Mouse (Mus musculus) embryonic fibroblast, embryonic 13.5 days (primary cell): ENCODE results near the gene Crx. TPM values are rescaled to one million over a fixed set of nuclear protein-coding genes. Genes with fewer than 3 reads are reported as not detected.
"Not testable (repeated sequence)": the region's sequence is repeated elsewhere in the genome, so short reads cannot be mapped to it uniquely, and the experiment has no call there.

Experiments
- H3K27ac ChIP-seq: 2 replicates; pipeline ENCODE4 v1.5.1; 2012; ENCODE audit warnings: low read length, control low read depth, inconsistent platforms; ENCODE audit not compliant: insufficient read depth
- H3K4me1 ChIP-seq: 2 replicates; pipeline ENCODE4 v1.6.1; 2011; ENCODE audit warnings: low read length; ENCODE audit not compliant: control insufficient read depth, insufficient read depth
- H3K4me3 ChIP-seq: 2 replicates; pipeline ENCODE4 v1.5.1; 2011; ENCODE audit warnings: mild to moderate bottlenecking, control low read depth, low read length; ENCODE audit not compliant: insufficient read depth
- CTCF ChIP-seq: IDR thresholded peaks from 2 replicates; pipeline ENCODE4 v1.5.1; 2011; ENCODE audit warnings: mild to moderate bottlenecking, control low read depth, low read length, moderate library complexity, borderline replicate concordance; ENCODE audit not compliant: insufficient read depth
- POLR2A ChIP-seq: IDR thresholded peaks from 2 replicates; pipeline ENCODE4 v1.6.1; 2011; ENCODE audit warnings: low read depth, mild to moderate bottlenecking, control low read depth, low read length, moderate library complexity
- polyA plus RNA-seq: library from polyadenylated mRNA; stranded (reverse); fragments of >200 nt; gene quantifications from 2 replicates; pipeline ENCODE4 v1.2.4, GENCODE M21; 2011; ENCODE audit warnings: low read depth; ENCODE audit not compliant: missing spikeins, insufficient read length

Gene Crx
- polyA plus RNA-seq: not detected in 2 replicates

DNA sequence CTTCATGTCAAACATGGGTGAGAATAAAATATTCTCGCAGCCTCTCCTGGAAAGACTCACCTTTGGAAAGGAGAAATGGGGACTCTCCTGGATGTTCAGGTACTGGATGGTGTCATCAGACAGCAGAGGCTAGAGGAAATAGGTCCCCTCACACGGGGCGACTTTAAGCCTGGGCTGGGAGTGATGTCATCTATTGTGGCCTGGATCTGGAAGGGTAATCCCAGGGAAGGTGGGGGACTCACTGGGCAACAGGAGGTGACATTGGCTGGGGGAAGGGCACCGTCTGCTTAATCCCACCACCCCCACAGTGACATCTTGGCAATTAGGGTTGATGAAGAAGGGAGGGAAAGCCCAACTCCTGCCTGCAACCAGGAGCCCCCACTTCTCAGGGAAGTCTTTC is at the start of gene Crx:
Crx (minus strand) TSS at position 213 of the 400 bp plus-strand sequence.
- Histone ChIP-seq H3K4me1 (no peaks in the 10 kb centered on the region), H3K27ac (no peak within 1 kb of the TSS)
- TF ChIP-seq POLR2A: no peak
- TF ChIP-seq CTCF: no peak

GRCm38 (mm10) chr7:15922220-15922773 is 42.5 kb upstream of the Crx start, which contains the start of gene Selenow:
Gene Selenow, minus strand, starts transcription at chr7:15922402.
- peak within 1 kb of the TSS; percentile 45 for H3K27ac ChIP-seq
- peak within 1 kb of the TSS; percentile 73 for H3K4me3 ChIP-seq
- TF ChIP-seq POLR2A: peak; percentile 99
- no peak for TF ChIP-seq CTCF
- H3K4me1 ChIP-seq: peaks cover 3% of the 10 kb centered on the region

More for the DNA sequence above, at the start of gene Crx:
- no peak within 1 kb of the TSS for H3K4me3 ChIP-seq

- H3K27ac ChIP-seq: peak overlapping the region; percentile 45
These were observed 42.0 kb upstream of the Crx start for GRCm38 (mm10) chr7:15921796-15922195.

GRCm38 (mm10) chr7:15920645-15921190 is 41.0 kb upstream of the Crx start:
- Histone ChIP-seq H3K27ac (no peak overlapping the region), H3K4me3 (peak overlapping the region; percentile 73), H3K4me1 (peaks cover 3% of the 10 kb centered on the region)
- TF ChIP-seq POLR2A: no peak

More at GRCm38 (mm10) chr7:15921796-15922195, 42.0 kb upstream of the Crx start:
- TF ChIP-seq POLR2A: no peak
- no peak for TF ChIP-seq CTCF
- H3K4me3 ChIP-seq: peak overlapping the region; percentile 73
- peaks cover 3% of the 10 kb centered on the region for H3K4me1 ChIP-seq

DNA sequence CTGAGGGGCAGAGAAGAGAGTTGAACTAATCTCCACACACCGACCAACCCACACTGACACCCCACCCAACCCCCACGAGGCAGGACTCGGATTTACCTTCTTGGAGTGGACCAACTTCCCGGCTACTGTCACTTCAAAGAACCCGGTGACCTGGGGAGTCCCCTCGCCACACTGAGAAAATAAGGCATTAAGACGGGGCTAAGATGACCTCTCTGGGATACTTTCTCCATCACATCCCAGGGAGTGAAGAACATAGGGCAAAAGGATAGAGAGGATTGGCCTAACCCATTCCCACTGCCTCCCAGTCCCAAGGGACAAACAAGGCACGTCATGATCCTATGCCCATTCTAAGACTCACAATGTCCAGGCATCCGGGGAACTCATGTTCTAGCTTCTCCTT is 40.2 kb upstream of the Crx start:
- H3K4me1 ChIP-seq: peaks cover 3% of the 10 kb centered on the region
- H3K27ac ChIP-seq: no peak overlapping the region
- TF ChIP-seq CTCF: no peak
- H3K4me3 ChIP-seq: peak overlapping the region; percentile 73; the same call in 1 of the 2 replicates

DNA sequence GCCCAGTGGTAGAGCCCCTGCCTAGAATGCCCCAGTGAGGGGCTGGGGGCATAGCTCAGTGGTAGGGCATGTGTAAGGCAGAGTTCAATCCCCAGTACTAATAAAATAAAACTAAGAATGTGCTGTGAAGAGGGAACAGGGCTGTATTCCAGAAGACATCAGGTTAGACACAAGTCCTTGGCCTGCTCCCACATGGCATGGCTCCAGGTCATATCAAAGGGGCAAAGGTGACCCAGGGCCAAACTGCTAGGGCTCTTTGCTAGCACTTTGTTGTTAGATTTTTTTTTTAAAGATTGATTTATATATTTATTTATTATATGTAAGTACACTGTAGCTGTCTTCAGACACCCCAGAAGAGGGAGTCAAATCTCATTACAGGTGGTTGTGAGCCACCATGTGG is 38.6 kb upstream of the Crx start:
- Histone ChIP-seq H3K4me1 (peaks cover 3% of the 10 kb centered on the region), H3K4me3 (no peak overlapping the region), H3K27ac (no peak overlapping the region)
- TF ChIP-seq CTCF: no peak
- TF ChIP-seq POLR2A: no peak

GRCm38 (mm10) chr7:15916996-15917395 is 37.2 kb upstream of the Crx start:
- peaks cover 3% of the 10 kb centered on the region for H3K4me1 ChIP-seq
- H3K4me3 ChIP-seq: no peak overlapping the region
- no peak for TF ChIP-seq POLR2A
- no peak for TF ChIP-seq CTCF

GRCm38 (mm10) chr7:15916134-15916723 is 36.5 kb upstream of the Crx start:
- Histone ChIP-seq H3K4me3 (no peak overlapping the region), H3K4me1 (peaks cover 3% of the 10 kb centered on the region), H3K27ac (no peak overlapping the region)
- no peak for TF ChIP-seq POLR2A
- no peak for TF ChIP-seq CTCF

More at GRCm38 (mm10) chr7:15916996-15917395, 37.2 kb upstream of the Crx start:
- no peak overlapping the region for H3K27ac ChIP-seq

GRCm38 (mm10) chr7:15915695-15916094 is 35.9 kb upstream of the Crx start:
- H3K4me3 ChIP-seq, H3K27ac ChIP-seq, H3K4me1 ChIP-seq: not testable (repeated sequence)

DNA sequence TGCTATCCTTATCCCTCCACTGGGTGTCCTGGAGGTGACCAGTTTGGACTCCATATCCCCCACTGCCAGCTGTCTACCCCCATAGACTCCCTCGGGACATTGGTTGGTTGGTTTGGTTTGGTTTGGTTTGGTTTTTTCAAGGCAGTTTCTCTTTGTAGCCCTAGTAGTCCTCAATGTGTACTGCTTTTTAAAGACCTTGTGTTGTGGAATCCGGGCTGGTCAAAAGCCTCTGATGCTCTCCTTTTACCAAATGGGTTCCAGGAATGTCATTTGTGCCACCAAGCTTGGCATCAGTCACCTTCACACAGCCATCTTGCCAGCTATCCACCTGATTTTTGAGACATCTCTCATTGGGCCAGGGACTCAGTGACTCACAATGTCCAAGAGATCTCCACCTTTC is 35.0 kb upstream of the Crx start:
- Histone ChIP-seq H3K4me1 (no peaks in the 10 kb centered on the region), H3K4me3 (no peak overlapping the region), H3K27ac (no peak overlapping the region)
- TF ChIP-seq CTCF: no peak
- TF ChIP-seq POLR2A: 0 out of 2 replicates have a peak, but pooled peaks have one; percentile 37
